Mouse (Mus musculus) kidney, adult 2 months (tissue): Measurements from ENCODE around the gene Il10. TPM values are rescaled to one million over a fixed set of nuclear protein-coding genes. Genes with fewer than 3 reads are reported as not detected.
A peak's percentile ranks its signal among the peaks of the same experiment; 100 is the strongest.
"Not testable (repeated sequence)": the region's sequence is repeated elsewhere in the genome, so short reads cannot be mapped to it uniquely, and the experiment has no call there.

Experiments
- DNase-seq: peaks from one replicate; pipeline ENCODE4 v3.0.0; 2021
- H3K27ac ChIP-seq: fragments of 200-500 bp; 2 replicates; pipeline ENCODE4 v1.5.1; 2012; ENCODE audit warnings: low read depth, low read length, control low read depth, inconsistent platforms; ENCODE audit not compliant: insufficient read depth
- H3K27me3 ChIP-seq: fragments of 200-500 bp; replicated peaks from 2 replicates; pipeline ENCODE4 v1.6.1; 2012; ENCODE audit warnings: mild to moderate bottlenecking, moderate library complexity, low read length, inconsistent platforms; ENCODE audit not compliant: control insufficient read depth, insufficient read depth
- H3K36me3 ChIP-seq: fragments of 200-500 bp; 2 replicates; pipeline ENCODE4 v1.6.1; 2012; ENCODE audit warnings: mild to moderate bottlenecking, moderate library complexity, low read length, inconsistent platforms; ENCODE audit not compliant: control insufficient read depth, insufficient read depth
- H3K4me1 ChIP-seq: fragments of 200-500 bp; 2 replicates; pipeline ENCODE4 v1.6.1; 2011; ENCODE audit warnings: low read length; ENCODE audit not compliant: control insufficient read depth, insufficient read depth
- H3K4me3 ChIP-seq: fragments of 200-500 bp; 2 replicates; pipeline ENCODE4 v1.5.1; 2011; ENCODE audit warnings: mild to moderate bottlenecking, low read depth, low read length, control low read depth; ENCODE audit not compliant: insufficient read depth
- CTCF ChIP-seq: fragments of 200-500 bp; conservative IDR thresholded peaks from 2 replicates; pipeline ENCODE4 v1.5.1; 2011; ENCODE audit warnings: low read depth, mild to moderate bottlenecking, control low read depth, low read length, moderate library complexity, mixed read lengths; ENCODE audit not compliant: insufficient read depth, insufficient read length
- POLR2A ChIP-seq: fragments of 200-500 bp; IDR thresholded peaks from one replicate; pipeline ENCODE4 v1.6.1; 2011; ENCODE audit warnings: low read depth, low read length, control low read depth
- WGBS: fragments of 180-500 bp; shearing (Covaris S2); methylation state at CpG from one replicate; pipeline ENCODE4 v1.1.7; 2018; 5-methylcytosine and 5-hydroxymethylcytosine counted together
- polyA plus RNA-seq: library from polyadenylated mRNA; depleted of rRNA; stranded (reverse); fragments of >200 nt; gene quantifications from 2 replicates; pipeline ENCODE4 v1.2.3, GENCODE M21; 2012

The Il10 gene
- polyA plus RNA-seq, 1 experiment = not detected

DNA sequence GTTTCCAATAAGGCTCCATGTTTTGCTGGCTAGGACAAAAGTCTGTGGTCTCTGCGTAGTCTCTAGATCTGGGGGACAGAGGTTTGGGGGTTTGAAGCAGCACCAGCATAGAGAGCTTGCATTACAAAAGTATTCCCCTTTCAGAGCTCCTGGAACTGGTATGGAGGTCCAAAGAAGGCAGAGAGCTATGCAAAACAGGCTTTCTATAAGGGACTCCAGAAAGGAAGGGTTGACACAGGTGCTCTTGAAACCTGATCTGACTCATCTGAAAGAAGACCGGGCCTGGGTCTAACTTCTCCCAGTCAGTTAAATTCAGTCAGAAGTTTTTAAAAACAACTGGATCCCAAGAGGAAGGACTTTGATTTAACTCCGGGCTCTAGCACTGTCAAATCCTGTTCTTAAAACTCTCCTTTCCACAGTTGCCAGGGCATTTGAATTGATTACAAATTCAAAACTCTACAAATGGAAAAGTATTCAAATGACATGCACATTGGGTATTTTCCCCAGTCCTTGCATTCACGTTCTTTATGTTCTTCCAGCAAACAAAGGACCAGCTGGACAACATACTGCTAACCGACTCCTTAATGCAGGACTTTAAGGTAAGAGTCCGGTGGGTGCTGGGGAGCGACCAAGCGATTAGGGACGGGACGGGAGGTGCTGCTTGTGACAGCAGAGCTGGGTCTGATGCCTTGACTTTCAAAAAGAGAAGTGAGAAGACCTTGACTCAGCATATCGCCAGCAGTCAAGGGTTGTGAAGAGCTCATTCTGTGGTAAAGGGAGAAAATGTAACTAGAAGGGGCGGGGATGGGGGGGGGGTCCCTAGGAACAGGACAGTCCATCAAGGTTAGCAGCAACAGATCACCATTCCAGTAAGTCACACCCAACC is 1.0 kb downstream of the Il10 start:
- no peaks in the 10 kb centered on the region for H3K4me1 ChIP-seq
- no peaks in the 10 kb centered on the region for H3K27me3 ChIP-seq
- no peaks in the 10 kb centered on the region for H3K36me3 ChIP-seq
- 41% methylated on average over 12 of the region's 12 CpGs for WGBS
- no peak overlapping the region for H3K27ac ChIP-seq
- no peak for TF ChIP-seq CTCF
- TF ChIP-seq POLR2A = no peak
- DNase-seq = no peak
- H3K4me3 ChIP-seq = no peak overlapping the region

DNA sequence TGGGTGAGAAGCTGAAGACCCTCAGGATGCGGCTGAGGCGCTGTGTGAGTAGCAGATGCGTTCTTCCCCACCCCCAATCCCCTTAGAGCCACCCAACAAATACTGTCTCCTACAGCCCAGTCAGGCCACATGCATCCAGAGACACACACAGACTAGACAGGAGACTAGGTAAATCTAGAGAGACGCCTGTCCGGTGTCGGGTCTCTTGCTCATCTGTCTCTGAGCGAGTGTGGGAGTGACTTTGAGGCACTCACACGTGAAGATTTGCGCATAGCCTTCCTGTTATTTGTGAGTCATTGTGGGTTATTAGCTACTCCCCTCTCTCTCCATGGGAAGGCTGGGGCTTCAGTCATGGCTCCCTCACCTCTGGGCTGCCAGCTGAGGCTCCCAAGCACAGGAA is 1.8 kb downstream of the Il10 start:
- Histone ChIP-seq H3K4me3 (no peak overlapping the region), H3K27me3 (no peaks in the 10 kb centered on the region), H3K36me3 (no peaks in the 10 kb centered on the region), H3K4me1 (no peaks in the 10 kb centered on the region), H3K27ac (no peak overlapping the region)
- TF ChIP-seq CTCF = no peak
- TF ChIP-seq POLR2A = no peak
- no peak for DNase-seq
- 43% methylated on average over 9 of the region's 9 CpGs for WGBS

DNA sequence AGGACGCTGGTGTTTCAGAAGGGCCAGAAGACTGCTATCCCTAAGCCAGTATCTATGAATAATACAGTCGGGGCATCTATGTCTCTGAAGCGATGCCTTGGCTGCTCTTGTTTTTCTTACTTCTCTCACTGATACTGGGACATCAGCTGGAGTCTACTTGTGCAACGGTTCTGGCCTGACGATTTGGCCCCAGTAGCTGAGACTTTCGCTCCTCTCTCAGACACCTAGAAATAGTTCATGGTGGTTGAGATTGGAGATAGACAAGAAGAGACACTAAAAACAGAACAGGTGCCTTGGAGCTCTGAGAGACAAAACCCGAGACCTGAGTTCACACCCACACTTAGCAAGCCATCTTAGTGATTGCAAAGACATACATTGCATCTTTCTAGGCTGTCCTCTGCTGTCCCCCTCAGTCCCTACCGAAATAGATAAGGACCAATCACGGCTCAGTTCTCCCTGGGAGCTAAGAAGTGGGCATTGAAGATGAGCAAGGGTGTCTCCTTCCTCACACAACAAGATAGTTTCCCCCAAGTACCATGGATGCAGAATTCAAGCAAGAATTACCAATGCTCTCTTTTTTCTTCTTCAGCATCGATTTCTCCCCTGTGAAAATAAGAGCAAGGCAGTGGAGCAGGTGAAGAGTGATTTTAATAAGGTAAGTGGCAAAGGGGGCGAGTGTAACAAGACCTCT is 2.4 kb downstream of the Il10 start:
- WGBS = 59% methylated on average over 11 of the region's 11 CpGs

DNA sequence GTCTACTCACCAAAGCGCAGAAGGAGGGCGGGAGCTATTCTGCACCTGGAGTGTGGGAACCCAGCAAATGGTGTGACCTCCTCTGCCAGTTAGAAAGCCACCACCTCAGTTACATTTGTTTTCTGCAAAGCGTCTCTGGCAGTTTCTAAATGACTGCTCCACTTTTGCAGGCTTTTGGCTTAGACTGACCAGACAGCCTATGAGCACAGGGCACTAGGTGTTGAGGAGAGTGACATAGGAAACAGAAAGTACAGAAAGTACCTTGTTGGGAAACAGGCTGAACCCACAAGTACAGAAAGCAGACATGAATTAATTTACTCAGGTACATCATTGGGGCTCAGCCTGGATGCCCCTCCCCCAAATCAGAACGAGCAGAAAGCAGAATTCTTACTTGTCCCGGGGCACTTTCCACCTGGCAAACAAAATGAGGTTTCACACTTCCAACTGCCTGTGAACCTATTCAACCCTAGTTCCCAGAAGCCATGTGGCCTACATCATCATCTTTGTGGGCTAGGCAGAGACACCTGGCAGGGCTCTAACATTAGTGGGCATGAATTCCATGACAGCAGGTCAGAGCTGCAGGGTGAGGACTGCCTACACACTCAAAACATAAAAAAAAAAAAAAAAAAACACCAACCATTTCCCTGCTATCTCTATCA is 3.1 kb downstream of the Il10 start:
- H3K4me1 ChIP-seq = no peaks in the 10 kb centered on the region
- DNase-seq = peak; percentile 19
- H3K27me3 ChIP-seq = no peaks in the 10 kb centered on the region
- no peak for TF ChIP-seq POLR2A
- no peak for TF ChIP-seq CTCF
- H3K36me3 ChIP-seq = no peaks in the 10 kb centered on the region
- H3K27ac ChIP-seq = no peak overlapping the region
- WGBS = 37% methylated on average over 5 of the region's 5 CpGs
- no peak overlapping the region for H3K4me3 ChIP-seq

More for the DNA sequence above, 2.4 kb downstream of the Il10 start:
- no peak for DNase-seq
- Histone ChIP-seq H3K27ac (no peak overlapping the region), H3K4me1 (no peaks in the 10 kb centered on the region), H3K27me3 (no peaks in the 10 kb centered on the region), H3K4me3 (no peak overlapping the region), H3K36me3 (no peaks in the 10 kb centered on the region)
- TF ChIP-seq POLR2A (no peak), CTCF (no peak)

DNA sequence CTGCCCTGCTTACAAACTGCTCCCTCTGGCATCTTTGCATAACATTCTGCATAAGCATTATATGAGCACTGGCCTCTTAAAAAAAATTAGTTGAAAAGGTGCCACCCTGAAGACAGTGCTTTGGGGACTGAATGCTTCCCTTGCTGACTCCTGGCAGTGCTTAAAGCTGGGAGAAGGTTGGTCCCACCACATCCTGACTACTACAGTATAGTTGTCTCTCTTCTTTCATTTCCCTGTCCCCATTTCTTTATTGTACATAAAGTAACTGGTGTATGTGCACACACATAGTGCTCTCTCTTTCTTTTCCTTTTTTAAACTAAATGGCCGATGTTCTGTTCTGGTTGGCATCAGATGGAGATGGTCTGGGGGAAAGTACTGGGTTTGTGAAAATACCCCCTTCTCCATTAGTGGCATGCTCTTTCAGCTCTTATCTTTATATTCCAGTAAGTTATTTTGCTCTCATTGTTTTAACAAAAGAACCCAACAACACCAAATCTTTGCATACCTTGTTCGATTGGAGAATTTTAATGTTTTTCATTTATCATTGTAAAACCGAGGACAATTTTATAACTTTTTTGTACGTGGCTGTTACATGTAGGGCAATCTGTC is 3.7 kb downstream of the Il10 start:
- 82% methylated on average over 4 of the region's 4 CpGs for WGBS
- not testable (repeated sequence) for DNase-seq

DNA sequence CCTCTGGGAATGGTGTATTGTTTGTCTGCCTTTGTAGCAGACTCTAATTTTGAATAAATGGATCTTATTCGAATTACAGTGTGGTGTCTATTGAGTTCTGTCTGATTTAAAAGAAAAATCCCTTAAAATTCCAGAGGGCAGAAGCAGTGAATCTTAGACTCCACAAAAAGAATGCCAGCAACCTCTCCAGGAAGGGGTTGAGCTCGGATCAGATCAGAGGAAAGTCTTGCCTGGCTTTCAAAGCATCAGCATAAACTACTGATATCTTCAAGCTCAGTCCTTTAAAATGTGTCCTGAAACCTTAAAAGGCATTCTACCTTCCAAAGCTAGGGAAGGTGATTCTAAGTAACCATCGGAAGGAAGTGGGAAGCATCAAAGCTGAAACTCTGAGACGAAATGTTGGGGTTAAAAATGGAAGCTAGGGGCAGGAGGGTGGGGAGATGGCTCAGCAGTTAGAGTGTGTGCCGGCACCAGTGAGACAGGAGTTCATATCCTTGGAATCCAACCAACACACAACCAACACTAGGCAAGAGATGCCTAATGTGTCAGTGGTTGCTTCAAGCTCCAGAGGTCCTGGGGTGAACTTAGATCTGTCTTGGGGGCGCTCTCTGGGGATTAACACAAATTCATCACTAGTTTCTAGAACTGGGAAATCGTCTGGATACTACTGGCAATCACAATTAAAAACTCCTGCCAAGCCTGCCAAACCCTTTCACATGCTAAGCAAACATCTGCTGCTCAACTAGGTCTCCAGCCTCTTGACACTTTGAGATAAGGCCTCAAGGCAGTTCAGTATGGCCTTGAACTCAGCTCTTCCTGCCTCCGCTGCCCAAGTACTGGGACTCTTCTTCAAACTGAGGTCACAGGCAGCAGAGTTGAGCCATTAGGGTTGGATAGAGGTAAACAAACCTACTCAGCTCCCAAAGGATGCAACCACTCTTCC is 5.5 kb downstream of the Il10 start:
- H3K4me1 ChIP-seq = no peaks in the 10 kb centered on the region
- 79% methylated on average over 8 of the region's 8 CpGs for WGBS
- TF ChIP-seq CTCF = no peak
- TF ChIP-seq POLR2A = no peak
- no peak overlapping the region for H3K4me3 ChIP-seq
- H3K27me3 ChIP-seq = no peaks in the 10 kb centered on the region
- no peak overlapping the region for H3K27ac ChIP-seq
- H3K36me3 ChIP-seq = no peaks in the 10 kb centered on the region
- no peak for DNase-seq

More for the DNA sequence above, 3.7 kb downstream of the Il10 start:
- H3K4me3 ChIP-seq, H3K27me3 ChIP-seq, H3K36me3 ChIP-seq, H3K4me1 ChIP-seq, H3K27ac ChIP-seq: not testable (repeated sequence)
